8 mouse cellular contexts compared by ENCODE assay signal in genomic region chr5:149152063-149152773, GRCm38 (mm10). TPM values are rescaled to one million over a fixed set of nuclear protein-coding genes. Genes with fewer than 3 reads are reported as not detected.
DNase-seq lines count a peak whose midpoint lies in the region; ATAC-seq and TF ChIP-seq lines count a peak whose summit lies in the region.

No protein-coding gene starts in this region.

- no peak for DNase-seq in cerebellum, adult 11-12 months
- DNase-seq in brain, adult 2 months (ENCODE audit: low read depth, low spot score), result peak; percentile 49
- no peak for DNase-seq in limb, embryonic 14.5 days (ENCODE audit: low spot score)
- no peak for DNase-seq in thymus, adult 18-20 months
- DNase-seq in spleen, postnatal 36 days (ENCODE audit: low spot score in 2 of 2), result no peak

- H3K4me3 ChIP-seq in heart, embryonic 16.5 days (ENCODE audit: low read length), result no peak overlapping the region
- H3K4me3 ChIP-seq in limb, embryonic 14.5 days (replicated peaks; ENCODE audit: low read length), result no peak overlapping the region
- no peak overlapping the region for H3K4me3 ChIP-seq in stomach, embryonic 15.5 days (replicated peaks)

- no peaks in the 10 kb centered on the region for H3K27me3 ChIP-seq in heart, embryonic 16.5 days (ENCODE audit: control insufficient read depth, insufficient read depth, low read length)
- no peaks in the 10 kb centered on the region for H3K27me3 ChIP-seq in limb, embryonic 14.5 days (ENCODE audit: control insufficient read depth, insufficient read depth, low read length)
- no peaks in the 10 kb centered on the region for H3K27me3 ChIP-seq in stomach, embryonic 15.5 days (replicated peaks)

- H3K9me3 ChIP-seq in heart, embryonic 16.5 days (replicated peaks; ENCODE audit: control insufficient read depth, low read length), result peaks cover 5% of the 10 kb centered on the region
- H3K9me3 ChIP-seq in limb, embryonic 14.5 days (ENCODE audit: control insufficient read depth, low read length), result no peaks in the 10 kb centered on the region
- H3K9me3 ChIP-seq in stomach, embryonic 15.5 days, result no peaks in the 10 kb centered on the region

- no peaks in the 10 kb centered on the region for H3K36me3 ChIP-seq in heart, embryonic 16.5 days (ENCODE audit: control insufficient read depth, insufficient read depth)
- H3K36me3 ChIP-seq in limb, embryonic 14.5 days (ENCODE audit: control insufficient read depth, insufficient read depth, low read length), result no peaks in the 10 kb centered on the region
- H3K36me3 ChIP-seq in stomach, embryonic 15.5 days, result no peaks in the 10 kb centered on the region

- H3K4me2 ChIP-seq in heart, embryonic 16.5 days (ENCODE audit: low read depth, low read length), result peak overlapping the region; percentile 18; the same call in 1 of the 2 replicates
- H3K4me2 ChIP-seq in limb, embryonic 14.5 days (replicated peaks; ENCODE audit: low read depth, low read length, severe bottlenecking), result no peak overlapping the region
- H3K4me2 ChIP-seq in stomach, embryonic 15.5 days, result peak overlapping the region; percentile 35

- 51% methylated on average over 13 of the region's 13 CpGs for whole genome bisulfite sequencing in heart, embryonic 16.5 days
- WGBS in limb, embryonic 14.5 days, result 32% methylated on average over 13 of the region's 13 CpGs
- WGBS in stomach, embryonic 15.5 days, result 47% methylated on average over 13 of the region's 13 CpGs

- 0 out of 2 replicates have a peak, but pooled peaks have one; percentile 20 for ATAC-seq in cerebellum, adult (ENCODE audit: insufficient number of reproducible peaks, low FRiP score, low TSS enrichment)
- peak; percentile 26; the same call in 1 of the 2 replicates for ATAC-seq in heart, embryonic 16.5 days (replicated peaks; ENCODE audit: extremely low read depth, insufficient read depth, low FRiP score)
- peak; percentile 72 for ATAC-seq in limb, embryonic 14.5 days (ENCODE audit: low FRiP score, low read depth)
- ATAC-seq in stomach, embryonic 15.5 days (ENCODE audit: insufficient read depth, low FRiP score, low read depth), result no peak

- H3K27ac ChIP-seq in heart, embryonic 16.5 days (ENCODE audit: low read length), result peak overlapping the region; percentile 52
- 0 out of 2 replicates have a peak overlapping the region, but pooled peaks have one; percentile 26 for H3K27ac ChIP-seq in limb, embryonic 14.5 days (replicated peaks; ENCODE audit: low read depth, low read length)
- peak overlapping the region; percentile 60; the same call in 1 of the 2 replicates for H3K27ac ChIP-seq in stomach, embryonic 15.5 days

- H3K4me1 ChIP-seq in heart, embryonic 16.5 days (ENCODE audit: control insufficient read depth, insufficient read depth, low read length), result peaks cover 6% of the 10 kb centered on the region; the same call in 1 of the 2 replicates
- H3K4me1 ChIP-seq in limb, embryonic 14.5 days (ENCODE audit: control insufficient read depth, insufficient read depth, low read length), result peaks cover 4% of the 10 kb centered on the region; the same call in 1 of the 2 replicates
- H3K4me1 ChIP-seq in stomach, embryonic 15.5 days, result peaks cover 6% of the 10 kb centered on the region; the same call in 1 of the 2 replicates

- TF ChIP-seq POLR2A in limb, embryonic 14.5 days (IDR thresholded peaks at IDR 0.05; ENCODE audit: borderline replicate concordance, extremely low read depth, insufficient read depth, insufficient read length), result no peak

- no peak overlapping the region for H3K9ac ChIP-seq in heart, embryonic 16.5 days (ENCODE audit: low read length)
- no peak overlapping the region for H3K9ac ChIP-seq in limb, embryonic 14.5 days (ENCODE audit: low read depth, low read length, severe bottlenecking)
- H3K9ac ChIP-seq in stomach, embryonic 15.5 days, result no peak overlapping the region

RNA-seq across cellular contexts. Expression of gene Uspl1, which starts 31.9 kb away (rescaled TPM):
- 28.0 and 29.2 TPM in 2 replicates for polyA plus RNA-seq in heart, embryonic 16.5 days (2015; fragmentation: Nextera tagmentation; extraction: Ambion mirVana)
- 27.2 and 27.8 TPM in 2 replicates for polyA plus RNA-seq in limb, embryonic 14.5 days (2012; rRNA removed)
- polyA plus RNA-seq in limb, embryonic 14.5 days (2014; fragmentation: Nextera tagmentation; extraction: Ambion mirVana), result 44.8 and 53.3 TPM in 2 replicates
- 32.0 and 37.0 TPM in 2 replicates for polyA plus RNA-seq in stomach, embryonic 15.5 days (2015; fragmentation: Nextera tagmentation; extraction: Ambion mirVana)

RNA-seq across cellular contexts. Expression of gene Hmgb1, which starts 32.1 kb away (rescaled TPM):
- 624 and 757 TPM in 2 replicates for polyA plus RNA-seq in heart, embryonic 16.5 days (2015; fragmentation: Nextera tagmentation; extraction: Ambion mirVana)
- 237 and 577 TPM in 2 replicates for polyA plus RNA-seq in limb, embryonic 14.5 days (2012; rRNA removed)
- 1,456 and 1,457 TPM in 2 replicates for polyA plus RNA-seq in limb, embryonic 14.5 days (2014; fragmentation: Nextera tagmentation; extraction: Ambion mirVana)
- polyA plus RNA-seq in stomach, embryonic 15.5 days (2015; fragmentation: Nextera tagmentation; extraction: Ambion mirVana), result 1,196 and 1,237 TPM in 2 replicates
